Mouse (Mus musculus) stomach, embryonic 14.5 days (tissue): Measurements from ENCODE around the gene Crcp. TPM values are rescaled to one million over a fixed set of nuclear protein-coding genes. Genes with fewer than 3 reads are reported as not detected.

Experiments used
- ATAC-seq: fragments of 200-750 bp; cut with Nextera tagmentation; 2 replicates; pipeline ENCODE4 v1.8.0; 2017; ENCODE audit warnings: low read depth, moderate TSS enrichment; ENCODE audit not compliant: insufficient number of reproducible peaks, insufficient read depth, low FRiP score
- H3K27ac ChIP-seq: fragments of 300-500 bp; sonication (generic); 2 replicates; pipeline ENCODE4 v1.5.1; 2014; ENCODE audit warnings: mild to moderate bottlenecking, low read length, moderate library complexity, mixed read lengths
- H3K27me3 ChIP-seq: fragments of 300-500 bp; sonication (generic); 2 replicates; pipeline ENCODE4 v1.6.1; 2014; ENCODE audit warnings: low read length, control low read depth, mixed read lengths; ENCODE audit not compliant: control insufficient read depth, insufficient read depth
- H3K36me3 ChIP-seq: fragments of 300-500 bp; sonication (generic); 2 replicates; pipeline ENCODE4 v1.6.1; 2014; ENCODE audit warnings: mild to moderate bottlenecking, control low read depth, low read length, moderate library complexity, mixed read lengths; ENCODE audit not compliant: control insufficient read depth, insufficient read depth
- H3K4me1 ChIP-seq: fragments of 300-500 bp; sonication (generic); 2 replicates; pipeline ENCODE4 v1.6.1; 2014; ENCODE audit warnings: low read length, control low read depth, mixed read lengths; ENCODE audit not compliant: control insufficient read depth, insufficient read depth
- H3K4me2 ChIP-seq: fragments of 300-500 bp; sonication (generic); replicated peaks from 2 replicates; pipeline ENCODE4 v1.6.1; 2014; ENCODE audit warnings: low read depth, low read length, control low read depth
- H3K4me3 ChIP-seq: fragments of 300-500 bp; sonication (generic); 2 replicates; pipeline ENCODE4 v1.5.1; 2014; ENCODE audit warnings: low read depth, low read length, control low read depth
- H3K9ac ChIP-seq: fragments of 300-500 bp; sonication (generic); replicated peaks from 2 replicates; pipeline ENCODE4 v1.6.1; 2014; ENCODE audit warnings: low read depth, mild to moderate bottlenecking, control low read depth, low read length, moderate library complexity, mixed read lengths
- H3K9me3 ChIP-seq: fragments of 300-500 bp; sonication (generic); 2 replicates; pipeline ENCODE4 v1.6.1; 2016; ENCODE audit warnings: low read depth, low read length, control low read depth; ENCODE audit not compliant: control insufficient read depth
- WGBS: fragments of 180-500 bp; shearing (Covaris S2); extraction: QIAGEN DNeasy Blood & Tissue Kit; methylation state at CpG from one replicate; pipeline ENCODE4 v1.1.7; 2014; 5-methylcytosine and 5-hydroxymethylcytosine counted together
- polyA plus RNA-seq: library from polyadenylated mRNA; unstranded; fragments of >200 nt; fragmentation: Nextera tagmentation; extraction: Ambion mirVana; gene quantifications from 2 replicates; pipeline ENCODE4 v1.2.1, GENCODE M21; 2014

Crcp gene
- polyA plus RNA-seq, 1 experiment from 2014 or later: 24.2 TPM

GRCm38 (mm10) chr5:130000735-130001134 lies 28.4 kb upstream of the Crcp start:
- peaks cover 4% of the 10 kb centered on the region; the same call in 1 of the 2 replicates for H3K4me1 ChIP-seq
- no peak overlapping the region for H3K4me3 ChIP-seq
- WGBS: 90% methylated on average over 12 of the region's 12 CpGs
- H3K4me2 ChIP-seq: no peak overlapping the region
- H3K27me3 ChIP-seq: no peaks in the 10 kb centered on the region
- no peak overlapping the region for H3K9ac ChIP-seq
- peaks cover 10% of the 10 kb centered on the region; the same call in 1 of the 2 replicates for H3K36me3 ChIP-seq
- H3K27ac ChIP-seq: no peak overlapping the region
- no peak for ATAC-seq
- no peaks in the 10 kb centered on the region; the same call in 1 of the 2 replicates for H3K9me3 ChIP-seq

DNA sequence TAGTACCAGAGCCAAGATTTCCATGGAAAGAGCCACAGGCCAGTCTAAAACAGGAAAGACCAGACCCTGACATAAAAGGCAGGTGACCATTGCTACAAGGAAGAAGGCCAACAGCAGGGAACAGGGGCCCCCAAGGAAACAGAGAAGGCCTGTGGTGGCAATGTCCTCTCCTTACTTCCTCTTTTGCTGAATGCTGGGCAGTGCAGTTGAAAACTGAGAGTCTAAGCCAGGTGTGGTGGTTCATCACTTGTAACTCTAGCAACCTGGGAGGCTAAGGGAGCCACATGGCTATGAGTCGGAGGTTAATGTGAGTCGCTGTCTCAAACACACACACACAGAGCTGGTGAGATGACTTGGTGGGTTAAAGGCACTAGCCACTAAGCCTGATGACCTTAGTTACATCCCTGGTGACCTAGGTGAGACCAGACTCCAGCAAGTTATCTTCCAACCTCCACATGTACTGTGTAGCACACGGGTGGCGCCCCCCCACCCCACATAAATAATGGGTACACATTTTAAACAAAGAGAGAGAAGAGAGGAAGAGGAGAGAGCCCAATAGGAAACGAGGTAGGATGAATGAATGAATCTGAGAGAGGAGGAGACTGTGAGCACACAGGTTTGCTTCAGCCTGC lies 27.6 kb upstream of the Crcp start:
- Histone ChIP-seq H3K9me3 (no peaks in the 10 kb centered on the region; the same call in 1 of the 2 replicates), H3K27ac (no peak overlapping the region), H3K9ac (no peak overlapping the region), H3K36me3 (peaks cover 10% of the 10 kb centered on the region; the same call in 1 of the 2 replicates), H3K27me3 (no peaks in the 10 kb centered on the region), H3K4me3 (peak overlapping the region; percentile 59; the same call in 1 of the 2 replicates), H3K4me2 (peak overlapping the region; percentile 76), H3K4me1 (peaks cover 4% of the 10 kb centered on the region; the same call in 1 of the 2 replicates)
- 33% methylated on average over 5 of the region's 5 CpGs for WGBS
- ATAC-seq: no peak

DNA sequence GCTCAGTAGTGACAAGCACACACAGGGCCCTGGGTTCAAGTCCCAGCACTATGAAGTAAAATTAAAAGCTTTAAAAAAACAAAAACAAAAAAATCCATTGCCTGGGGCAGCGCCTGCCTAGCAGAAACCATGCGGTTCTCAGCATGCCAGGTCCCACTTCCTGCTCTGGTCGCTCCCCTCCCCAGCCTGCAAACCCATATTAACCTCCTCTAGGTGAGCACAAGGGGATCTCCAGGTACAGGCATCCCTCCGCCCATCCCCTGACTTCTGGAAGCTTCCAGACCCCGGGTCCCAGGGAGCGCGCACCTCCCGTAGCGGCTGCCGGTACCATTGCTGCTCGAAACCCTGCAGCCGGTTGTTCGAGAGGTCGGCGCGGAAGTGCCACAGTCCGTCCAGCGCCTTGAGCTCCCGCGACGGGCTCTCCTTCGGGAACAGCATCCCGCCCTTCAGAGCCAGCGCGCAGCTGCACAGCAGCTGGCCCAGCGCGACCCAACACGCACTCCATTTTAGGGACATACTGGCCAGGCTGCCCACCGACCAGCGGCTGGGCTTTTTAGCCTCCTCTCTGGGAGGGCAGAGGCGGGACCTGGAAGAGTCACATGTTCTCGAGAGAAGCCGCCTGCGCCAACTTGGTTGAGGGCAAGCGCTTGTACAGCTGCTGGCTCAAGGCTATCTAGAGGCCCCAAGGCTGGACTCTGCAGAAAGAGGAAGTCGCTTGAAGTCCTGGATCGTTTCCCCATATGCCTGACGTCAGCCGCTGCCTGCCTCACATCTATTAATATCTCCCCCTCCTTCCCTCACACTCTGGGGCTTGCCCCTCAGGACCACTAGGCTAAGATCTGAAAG lies 26.6 kb upstream of the Crcp start, which contains the start of gene Gusb:
TSS of gene Gusb (minus strand) at position 749 of the 846 bp plus-strand sequence.
- H3K27me3 ChIP-seq: no peaks in the 10 kb centered on the region
- peak within 1 kb of the TSS; percentile 59 for H3K4me3 ChIP-seq
- ATAC-seq: peak; percentile 91
- H3K27ac ChIP-seq: peak within 1 kb of the TSS; percentile 80
- H3K4me2 ChIP-seq: peak within 1 kb of the TSS; percentile 76
- WGBS: under 1% methylated on average over 39 of the region's 39 CpGs
- H3K36me3 ChIP-seq: peaks cover 5% of the 10 kb centered on the region; the same call in 1 of the 2 replicates
- H3K4me1 ChIP-seq: peaks cover 4% of the 10 kb centered on the region; the same call in 1 of the 2 replicates
- peak within 1 kb of the TSS; percentile 70 for H3K9ac ChIP-seq
- no peaks in the 10 kb centered on the region; the same call in 1 of the 2 replicates for H3K9me3 ChIP-seq

DNA sequence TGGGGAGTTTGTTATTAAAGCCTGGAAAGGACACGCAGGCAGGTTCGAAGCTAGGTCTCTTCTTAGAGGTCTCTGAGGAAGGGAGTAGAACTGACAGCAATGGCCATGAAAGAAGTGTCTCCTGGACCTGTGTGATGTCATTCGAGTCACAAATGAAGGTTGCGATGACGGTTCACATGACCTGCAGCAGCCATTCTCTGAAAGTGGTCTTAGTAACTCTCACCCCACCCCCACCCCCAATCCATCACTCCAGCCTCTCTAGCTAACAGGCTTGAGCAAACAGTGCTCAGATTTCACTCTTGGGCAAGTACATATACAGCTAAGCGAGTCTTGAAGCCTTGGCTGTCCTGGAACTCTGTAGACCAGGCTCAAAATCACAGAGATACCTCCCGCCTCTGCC lies 25.9 kb upstream of the Crcp start:
- Histone ChIP-seq H3K9me3 (no peaks in the 10 kb centered on the region; the same call in 1 of the 2 replicates), H3K9ac (peak overlapping the region; percentile 70; the same call in 1 of the 2 replicates), H3K27ac (peak overlapping the region; percentile 80), H3K27me3 (no peaks in the 10 kb centered on the region), H3K4me2 (peak overlapping the region; percentile 76), H3K36me3 (peaks cover under 1% of the 10 kb centered on the region; the same call in 1 of the 2 replicates), H3K4me1 (peaks cover 4% of the 10 kb centered on the region; the same call in 1 of the 2 replicates), H3K4me3 (peak overlapping the region; percentile 59; the same call in 1 of the 2 replicates)
- ATAC-seq: peak; percentile 20; the same call in 1 of the 2 replicates
- WGBS: 18% methylated on average over 7 of the region's 7 CpGs

GRCm38 (mm10) chr5:130007344-130007743 lies 21.7 kb upstream of the Crcp start:
- H3K4me1 ChIP-seq: peaks cover 4% of the 10 kb centered on the region; the same call in 1 of the 2 replicates
- H3K4me2 ChIP-seq: no peak overlapping the region
- H3K36me3 ChIP-seq: 0 out of 2 replicates have a peak, but pooled peaks cover 3% of the 10 kb centered on the region
- H3K9ac ChIP-seq: no peak overlapping the region
- no peak overlapping the region for H3K4me3 ChIP-seq
- no peak overlapping the region for H3K27ac ChIP-seq
- 91% methylated on average over 1 of the region's 1 CpGs for WGBS
- no peaks in the 10 kb centered on the region for H3K27me3 ChIP-seq
- H3K9me3 ChIP-seq: peaks cover 6% of the 10 kb centered on the region; the same call in 1 of the 2 replicates
- ATAC-seq: no peak

DNA sequence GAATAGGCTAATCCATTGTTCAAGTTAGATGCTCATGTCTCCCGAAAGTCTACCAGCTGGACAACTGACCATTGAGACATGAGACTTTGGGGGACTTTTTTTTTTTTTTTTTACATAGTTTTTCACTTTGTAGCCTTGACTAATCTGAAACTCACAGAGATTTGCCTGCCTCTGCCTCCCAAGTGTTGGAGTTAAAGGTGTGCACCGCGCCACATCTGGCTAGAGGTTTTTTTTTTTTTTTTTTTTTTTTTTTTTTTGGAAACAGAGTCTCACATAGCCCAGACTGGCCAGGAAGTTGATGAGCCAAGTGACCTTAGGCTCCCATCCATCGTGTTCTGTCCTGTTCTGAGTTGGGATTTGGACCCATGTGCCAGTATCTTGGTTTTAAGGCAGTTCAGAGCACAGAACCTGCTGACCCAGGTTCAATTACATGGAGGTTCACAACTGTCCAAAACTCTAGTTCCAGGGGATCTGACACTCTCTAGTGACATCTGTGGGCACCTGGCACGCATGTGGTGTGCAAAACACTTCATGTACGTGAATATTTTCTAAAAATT lies 21.0 kb upstream of the Crcp start:
- no peak overlapping the region for H3K4me2 ChIP-seq
- H3K36me3 ChIP-seq: 0 out of 2 replicates have a peak, but pooled peaks cover 3% of the 10 kb centered on the region
- no peak overlapping the region for H3K4me3 ChIP-seq
- no peak overlapping the region for H3K27ac ChIP-seq
- no peak for ATAC-seq
- WGBS: 84% methylated on average over 6 of the region's 6 CpGs
- no peaks in the 10 kb centered on the region for H3K27me3 ChIP-seq
- peaks cover 3% of the 10 kb centered on the region; the same call in 1 of the 2 replicates for H3K4me1 ChIP-seq
- H3K9ac ChIP-seq: no peak overlapping the region
- peaks cover 6% of the 10 kb centered on the region; the same call in 1 of the 2 replicates for H3K9me3 ChIP-seq

DNA sequence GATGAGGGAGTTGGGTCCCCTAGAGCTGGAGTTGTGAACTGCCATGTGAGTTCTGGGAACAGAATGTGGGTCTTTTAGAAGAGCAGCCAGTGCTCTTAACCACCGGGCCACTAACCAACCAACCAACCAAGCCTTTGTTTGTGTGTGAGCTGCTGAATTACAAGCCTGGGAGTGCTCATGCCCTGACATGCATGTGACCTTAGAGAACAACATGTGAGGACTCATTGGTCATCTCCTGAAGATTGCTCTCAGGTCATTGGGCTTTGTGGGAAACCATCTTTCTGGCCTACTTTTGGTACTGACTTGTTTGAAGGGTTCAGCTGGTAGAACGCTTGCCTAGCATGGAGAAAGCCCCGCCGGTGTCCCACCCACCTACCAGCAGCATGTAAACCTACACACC lies 19.3 kb upstream of the Crcp start:
- no peak overlapping the region for H3K4me3 ChIP-seq
- no peaks in the 10 kb centered on the region for H3K27me3 ChIP-seq
- 0 out of 2 replicates have a peak, but pooled peaks cover 3% of the 10 kb centered on the region for H3K36me3 ChIP-seq
- no peak overlapping the region for H3K9ac ChIP-seq
- H3K9me3 ChIP-seq: peaks cover 6% of the 10 kb centered on the region; the same call in 1 of the 2 replicates
- no peaks in the 10 kb centered on the region for H3K4me1 ChIP-seq
- no peak overlapping the region for H3K27ac ChIP-seq
- no peak overlapping the region for H3K4me2 ChIP-seq
- ATAC-seq: no peak
- WGBS: 91% methylated on average over 4 of the region's 4 CpGs

DNA sequence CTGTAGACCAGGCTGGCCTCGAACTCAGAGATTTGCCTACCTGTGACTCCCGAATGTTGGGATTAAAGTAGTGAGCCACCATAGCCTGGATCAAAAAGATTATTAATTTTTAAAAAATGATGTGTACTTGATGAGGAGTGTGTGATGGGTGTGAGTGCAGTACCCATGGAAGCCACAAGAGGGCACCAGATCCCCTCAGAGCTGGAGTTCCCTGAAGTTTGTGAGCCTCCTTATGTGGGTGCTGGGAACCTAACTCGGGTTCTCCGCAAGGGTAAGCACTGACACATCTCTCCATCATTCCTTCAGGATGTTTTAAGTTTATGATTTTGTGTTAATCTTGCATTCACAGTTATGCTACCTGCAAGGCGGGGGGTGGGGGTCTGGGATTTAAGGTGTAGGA lies 18.1 kb upstream of the Crcp start:
- Histone ChIP-seq H3K9me3 (peaks cover 6% of the 10 kb centered on the region; the same call in 1 of the 2 replicates), H3K4me2 (no peak overlapping the region), H3K36me3 (0 out of 2 replicates have a peak, but pooled peaks cover 3% of the 10 kb centered on the region), H3K27ac (no peak overlapping the region), H3K4me3 (no peak overlapping the region), H3K27me3 (no peaks in the 10 kb centered on the region), H3K9ac (no peak overlapping the region), H3K4me1 (no peaks in the 10 kb centered on the region)
- ATAC-seq: no peak
- 84% methylated on average over 5 of the region's 5 CpGs for WGBS
